Mouse (Mus musculus) ES-Bruce4 (cell line): ENCODE measurements around the gene Kif1b.

ENCODE experiments used
- CTCF ChIP-seq: IDR thresholded peaks from one replicate; pipeline ENCODE4 v1.8.1; 2011; ENCODE audit warnings: low read depth, low read length
- EP300 ChIP-seq: IDR thresholded peaks from 2 replicates; pipeline ENCODE4 v1.6.1; 2011; ENCODE audit warnings: low read depth, low read length; ENCODE audit not compliant: insufficient read depth
- POLR2A ChIP-seq: IDR thresholded peaks from one replicate; pipeline ENCODE4 v1.8.1; 2011; ENCODE audit warnings: low read length; ENCODE audit not compliant: insufficient read depth

DNA sequence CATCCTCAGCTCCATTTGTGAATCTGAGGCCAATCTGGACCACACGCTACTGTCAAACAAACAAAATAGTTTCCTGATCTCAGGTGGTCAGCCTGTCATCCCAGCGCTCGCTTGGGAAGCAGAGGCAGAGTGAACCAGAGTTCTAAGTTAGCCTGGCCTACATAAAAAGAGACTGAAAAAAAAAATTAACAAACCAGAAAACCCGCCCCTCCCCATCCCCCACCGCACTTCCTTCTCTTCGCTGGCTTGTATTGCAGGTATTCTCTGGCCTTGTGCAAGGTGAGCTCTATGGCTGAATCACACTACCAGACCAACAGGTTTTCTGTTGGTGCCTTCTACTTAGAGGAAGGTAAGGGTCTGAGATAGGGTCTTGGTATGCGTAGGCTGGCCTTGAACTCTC, 160.0 kb downstream of the Kif1b start:
- TF ChIP-seq CTCF (no peak), POLR2A (no peak), EP300 (no peak)
